Mouse (Mus musculus): ENCODE measurements around the gene Kcna2. TPM values are rescaled to one million over a fixed set of nuclear protein-coding genes. Genes with fewer than 3 reads are reported as not detected.
A peak's percentile ranks its signal among the peaks of the same experiment; 100 is the strongest.

Gene Kcna2
- polyA plus RNA-seq, 2 experiments from 2014 or later = 0.35 to 0.76 TPM

DNA sequence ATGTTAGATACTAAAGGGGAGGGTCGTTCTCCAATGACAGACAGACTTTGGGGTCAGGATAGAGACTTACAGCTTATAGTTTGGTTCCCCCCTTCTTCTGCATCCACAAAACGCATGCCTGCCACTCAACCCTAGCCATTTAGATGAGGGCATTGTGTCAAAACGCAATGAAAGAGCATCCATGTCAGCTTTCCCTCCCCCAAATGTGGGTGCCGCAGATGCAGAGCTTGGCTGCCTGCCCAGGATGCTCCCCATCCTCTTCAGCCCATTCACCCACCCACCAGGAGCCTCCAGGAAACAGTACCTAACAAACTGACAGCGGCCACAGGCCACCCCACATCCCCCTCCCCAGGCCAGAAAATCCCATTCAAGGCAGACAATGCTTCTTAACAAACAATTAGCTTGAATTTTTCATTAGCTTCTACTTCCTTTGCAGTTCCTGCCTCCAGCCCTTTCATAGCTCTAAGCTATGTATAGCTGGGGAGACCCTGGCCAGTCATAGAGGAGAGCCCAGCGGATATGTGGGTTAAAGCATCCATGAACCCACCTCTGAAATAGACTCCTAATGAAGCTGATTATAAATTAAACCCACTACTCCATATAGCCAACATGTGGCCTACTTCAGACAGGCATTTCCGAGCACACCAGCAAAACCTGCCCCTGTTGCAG, 50.1 kb downstream of the Kcna2 start:
- ATAC-seq = no peak

DNA sequence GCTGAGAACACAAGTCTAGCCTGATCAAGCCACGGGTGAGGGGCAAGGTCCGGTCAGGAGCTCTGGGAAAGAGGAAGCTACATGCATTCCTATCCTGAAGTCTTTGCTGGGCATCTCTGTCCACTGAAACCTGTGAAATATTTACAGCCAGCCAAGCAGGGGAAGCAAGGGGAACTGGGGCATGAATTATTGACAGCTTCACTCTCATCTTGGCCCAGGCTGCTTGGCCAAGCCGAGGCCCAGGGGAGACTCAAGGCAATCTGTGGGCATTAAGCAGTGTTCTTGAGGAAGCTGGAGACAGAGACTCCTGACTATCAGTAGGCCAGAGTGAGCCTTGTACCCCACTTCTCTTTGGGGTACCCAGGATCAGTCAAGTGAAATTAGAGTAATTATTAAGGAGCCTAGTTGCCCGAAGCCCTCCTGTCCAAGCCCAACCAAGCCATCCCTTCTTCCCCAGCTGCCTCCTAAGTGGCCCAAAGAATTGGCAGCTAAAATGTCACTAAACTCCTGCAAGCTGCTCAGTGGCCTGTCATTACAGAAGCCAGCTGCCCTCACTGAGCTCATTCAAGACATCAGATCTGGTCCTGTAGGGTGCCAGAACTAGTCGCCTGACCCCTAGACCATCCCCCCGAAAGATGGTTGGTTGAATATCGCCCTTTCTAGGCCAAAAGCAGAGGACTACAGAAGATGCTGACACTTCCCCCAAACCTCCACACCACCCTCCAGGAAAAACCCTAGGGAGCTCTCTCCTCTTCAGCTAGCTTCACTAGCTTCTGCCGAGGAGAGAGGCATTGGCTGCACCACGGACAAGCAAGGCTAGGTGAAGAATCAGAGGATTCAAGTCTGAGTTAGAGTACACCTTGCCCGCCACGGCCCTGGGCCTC, 53.1 kb downstream of the Kcna2 start:
- no peak for ATAC-seq

DNA sequence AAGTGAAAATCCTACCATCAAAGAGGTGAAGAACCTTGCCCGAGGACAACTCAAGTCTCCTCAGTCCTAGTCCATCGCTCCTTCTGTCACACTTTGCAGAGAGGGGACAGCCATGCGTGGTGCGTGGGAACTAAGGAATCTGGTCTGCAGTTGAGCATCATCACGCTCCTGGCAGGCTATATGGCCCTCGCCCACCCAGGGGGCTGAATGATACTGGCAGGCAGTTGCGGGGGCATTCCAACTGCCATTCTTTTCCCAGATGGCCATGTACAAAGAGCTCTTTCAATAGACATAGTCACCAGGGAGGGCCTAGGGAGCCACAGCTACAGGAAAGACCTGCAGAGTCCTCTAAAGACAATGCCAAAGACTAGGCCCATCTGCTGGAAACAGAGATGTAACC, 57.9 kb downstream of the Kcna2 start:
- no peak for ATAC-seq

DNA sequence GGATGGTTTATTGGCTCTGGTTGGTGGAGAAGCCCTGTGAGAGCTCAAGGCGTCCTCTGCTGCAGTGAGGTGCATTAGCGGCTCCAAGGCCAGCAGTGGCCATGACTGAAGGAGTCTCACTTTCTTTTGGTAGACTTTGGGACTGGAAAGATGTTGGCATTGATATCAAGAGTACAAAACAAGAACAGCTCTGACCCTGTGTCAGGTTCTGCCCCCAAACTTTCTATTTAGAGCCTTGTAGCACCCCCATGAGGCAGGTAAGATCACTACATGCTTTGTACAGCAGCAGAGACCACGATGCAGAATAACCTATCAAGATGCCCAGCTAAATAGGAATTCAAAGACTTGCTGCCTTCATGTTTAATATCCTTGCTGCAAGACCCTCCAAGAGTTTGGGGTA, 58.5 kb downstream of the Kcna2 start:
- ATAC-seq = peak; percentile 39

DNA sequence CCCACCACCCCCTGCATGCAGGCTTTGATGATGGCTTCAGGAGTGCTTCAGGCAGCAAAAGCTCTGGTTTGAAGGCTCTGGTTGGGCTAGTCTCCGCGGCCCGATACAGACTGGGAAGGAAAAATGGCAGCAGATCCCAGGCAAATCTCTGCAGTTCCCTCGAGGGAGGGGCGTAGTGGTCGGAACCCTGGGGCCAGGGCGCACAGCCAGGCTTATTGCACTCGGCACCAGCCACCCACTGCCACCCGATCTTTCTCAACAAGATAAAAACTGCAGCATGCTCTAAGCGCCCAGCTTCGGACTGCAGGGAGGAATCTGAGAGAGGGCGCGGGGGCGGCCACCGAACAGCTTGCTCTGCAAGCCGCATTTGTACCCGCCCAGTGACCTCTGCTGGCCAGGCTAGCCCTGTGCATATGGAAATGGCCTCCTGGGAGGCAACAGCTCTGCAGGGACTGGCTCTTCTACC, 58.9 kb downstream of the Kcna2 start:
- no peak for ATAC-seq

DNA sequence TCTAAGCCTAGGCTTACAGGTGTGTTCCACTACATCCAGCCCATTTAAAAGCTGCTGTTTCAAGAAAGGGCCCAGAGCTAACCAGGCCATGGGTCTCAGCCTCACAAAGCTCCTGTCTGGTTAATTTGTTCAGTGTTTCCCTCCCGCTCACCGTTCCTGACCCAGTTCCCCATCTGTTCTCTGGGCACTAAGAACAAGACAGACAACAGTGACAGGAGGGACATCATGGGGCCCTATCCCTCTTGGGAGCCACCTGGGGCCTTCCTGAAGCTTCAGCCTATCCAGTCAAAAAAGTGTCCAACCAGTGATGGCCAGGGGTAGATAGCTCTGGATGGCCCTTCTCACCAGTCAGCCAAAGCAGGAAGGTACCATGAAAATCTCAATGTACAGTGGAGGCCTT, 61.8 kb downstream of the Kcna2 start:
- no peak for ATAC-seq

Other genes with a start within 250 kb of the Kcna2 start
- 10 to 100 TPM in 1 of 2 experiments, 1 to 10 TPM in 1; 9.8 to 15.2 TPM for gene Kcna3, start 65.0 kb upstream of the Kcna2 start, polyA plus RNA-seq (2017; shearing (Covaris generic))
- gene Kcna10, start 81.9 kb downstream of the Kcna2 start, polyA plus RNA-seq (2017; shearing (Covaris generic)) = not detected
- under 1 TPM in 1 of 2 experiments, not detected in 1; 0.43 TPM for gene Cym, start 120.6 kb downstream of the Kcna2 start, polyA plus RNA-seq (2017; shearing (Covaris generic))
- gene A630076J17Rik, start 129.5 kb downstream of the Kcna2 start, polyA plus RNA-seq (2017; shearing (Covaris generic)) = not detected
- gene Prok1, start 138.6 kb downstream of the Kcna2 start, polyA plus RNA-seq (2017; shearing (Covaris generic)) = not detected
- 100 to 1,000 TPM; 178 to 209 TPM for gene Lamtor5, start 177.7 kb downstream of the Kcna2 start, polyA plus RNA-seq (2017; shearing (Covaris generic))
- gene Slc16a4, start 190.1 kb downstream of the Kcna2 start, polyA plus RNA-seq (2017; shearing (Covaris generic)) = 1 to 10 TPM; 1.5 to 1.9 TPM
- 10 to 100 TPM; 11.6 to 19.8 TPM for gene Rbm15, start 232.5 kb downstream of the Kcna2 start, polyA plus RNA-seq (2017; shearing (Covaris generic))